Mouse (Mus musculus): Measurements from ENCODE around the gene Taldo1.

DNA sequence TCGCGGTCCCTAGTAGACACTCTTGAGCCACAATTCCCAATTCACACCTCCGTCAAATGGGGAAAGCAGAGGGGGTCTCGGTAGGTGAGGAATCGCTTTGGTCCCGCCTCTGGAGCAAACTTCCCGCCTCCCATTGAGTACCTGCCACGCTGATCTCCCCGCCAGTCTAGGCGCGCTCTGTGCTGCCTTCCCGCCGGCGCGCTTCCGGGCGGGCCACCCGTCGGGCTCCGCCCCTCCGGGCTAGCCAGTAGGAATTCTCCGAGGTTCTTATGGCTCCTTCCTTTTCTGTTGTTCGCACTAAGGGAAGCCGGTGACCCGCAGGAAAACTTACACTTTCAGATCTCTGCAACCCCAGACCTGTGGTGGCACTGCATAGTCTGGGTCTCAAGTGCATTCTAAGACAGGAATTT lies 51.8 kb downstream of the Taldo1 start, which contains the start of gene Pidd1:
- TF ChIP-seq POLR2A (IDR thresholded peaks at IDR 0.05; ENCODE audit: control insufficient read depth, extremely low read depth, insufficient read depth, low read length, poor library complexity): 0 out of 2 replicates have a peak, but pooled peaks have one; percentile 30
- 0 out of 2 replicates have a peak, but pooled peaks have one; percentile 19 for TF ChIP-seq CTCF (IDR thresholded peaks at IDR 0.05; ENCODE audit: borderline replicate concordance, control insufficient read depth, extremely low read depth, insufficient read depth, low read length, poor library complexity)

All from thymus, adult 2 months (tissue).